Mouse (Mus musculus) hematopoietic stem cell, adult 5-6 weeks (primary cell): ENCODE data around the gene Carns1. TPM values are rescaled to one million over a fixed set of nuclear protein-coding genes. Genes with fewer than 3 reads are reported as not detected.

Experiments used
- ATAC-seq, 2 experiments: fragments of 125-278 bp in 1 of 2; replicated peaks in 1 of 2; 2 replicates each; pipeline ENCODE4 v1.8.0; 2016 to 2017; ENCODE audit warnings: inconsistent platforms in 2 of 2, mild to moderate bottlenecking in 2 of 2, moderate number of reproducible peaks in 2 of 2, low read depth in 1 of 2, moderate TSS enrichment in 1 of 2; ENCODE audit not compliant: low FRiP score in 2 of 2, poor library complexity in 2 of 2, severe bottlenecking in 2 of 2, insufficient read depth in 1 of 2, low TSS enrichment in 1 of 2
- total RNA-seq: library from RNA; stranded (forward); fragments of 172-1452, 232-1000 nt; gene quantifications from 2 replicates; pipeline ENCODE4 v1.2.3, GENCODE M21; 2017

Gene Carns1
- total RNA-seq, 1 experiment from 2014 or later = 11.2 TPM

- peak; percentile 85 to 87 for ATAC-seq
Observed at GRCm38 (mm10) chr19:4162646-4163542, 12.4 kb downstream of the Carns1 start, which contains the start of gene Rps6kb2. TSS of gene Rps6kb2 (minus strand) at chr19:4163354.

GRCm38 (mm10) chr19:4159049-4159448, 16.2 kb downstream of the Carns1 start:
- ATAC-seq = no peak

GRCm38 (mm10) chr19:4156771-4157170, 18.5 kb downstream of the Carns1 start:
- ATAC-seq = no peak

DNA sequence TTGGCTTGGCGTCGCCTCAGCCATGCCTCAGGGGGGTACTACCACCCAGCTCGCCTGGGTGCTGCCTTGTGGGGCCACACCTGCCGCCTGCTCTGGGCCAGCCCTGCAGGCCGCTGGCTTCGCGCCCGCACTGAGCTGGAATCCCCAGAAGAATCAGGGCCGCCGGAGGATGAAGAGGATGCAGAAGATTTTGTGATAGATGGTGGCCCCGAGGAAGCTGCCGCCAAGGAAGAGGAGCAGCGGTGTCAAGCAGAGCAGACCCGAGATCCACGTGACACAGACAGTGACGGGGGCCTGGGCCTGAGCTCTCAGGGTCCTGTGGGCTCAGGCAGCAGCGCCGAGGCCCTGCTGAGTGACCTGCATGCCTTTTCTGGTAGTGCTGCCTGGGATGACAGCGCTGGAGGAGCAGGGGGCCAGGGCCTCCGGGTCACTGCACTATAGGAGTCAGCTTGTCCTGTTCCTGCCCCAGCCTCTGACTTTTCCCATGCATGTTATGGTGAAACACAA, 19.2 kb downstream of the Carns1 start:
- no peak for ATAC-seq

DNA sequence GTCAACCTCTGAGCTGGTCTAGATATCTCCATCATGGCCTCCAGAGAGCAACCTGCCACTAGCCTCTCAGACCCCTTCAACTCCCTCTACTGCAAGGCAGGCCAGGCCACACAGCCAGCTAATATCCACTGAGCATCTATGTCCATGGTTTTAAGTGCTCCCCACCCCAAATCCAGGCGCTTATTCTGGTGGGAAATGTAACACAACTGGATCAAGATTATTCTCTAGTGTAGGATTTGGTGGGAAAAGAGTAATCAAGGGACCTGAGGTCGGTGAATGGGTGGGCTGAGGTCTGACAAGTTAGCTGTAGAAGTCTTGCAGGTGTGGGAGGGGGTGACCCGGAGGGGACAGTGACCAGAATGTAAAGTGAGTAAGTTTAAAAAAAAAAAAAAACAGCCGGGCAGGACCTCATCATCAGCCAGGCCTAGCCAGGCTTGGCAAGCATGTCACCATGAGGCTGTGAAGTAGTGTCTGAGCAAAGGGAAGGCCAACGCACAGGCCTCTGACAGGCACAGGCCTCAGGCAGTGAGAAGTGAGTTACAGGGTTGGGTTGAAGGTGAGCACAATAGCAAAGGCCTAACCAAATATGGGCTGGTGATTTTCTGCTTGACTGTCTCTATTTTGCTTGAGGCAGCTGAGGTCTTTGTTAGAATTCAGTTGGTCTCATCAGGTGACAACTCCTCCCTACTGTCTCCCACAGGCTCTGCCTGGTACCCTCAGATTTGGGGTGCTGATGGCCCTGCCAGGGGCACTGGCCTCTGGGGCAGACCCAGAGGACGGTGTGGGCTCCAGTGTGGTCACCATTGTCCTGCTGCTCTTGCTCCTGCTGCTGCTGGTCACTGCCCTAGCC, 19.8 kb downstream of the Carns1 start:
- no peak for ATAC-seq

DNA sequence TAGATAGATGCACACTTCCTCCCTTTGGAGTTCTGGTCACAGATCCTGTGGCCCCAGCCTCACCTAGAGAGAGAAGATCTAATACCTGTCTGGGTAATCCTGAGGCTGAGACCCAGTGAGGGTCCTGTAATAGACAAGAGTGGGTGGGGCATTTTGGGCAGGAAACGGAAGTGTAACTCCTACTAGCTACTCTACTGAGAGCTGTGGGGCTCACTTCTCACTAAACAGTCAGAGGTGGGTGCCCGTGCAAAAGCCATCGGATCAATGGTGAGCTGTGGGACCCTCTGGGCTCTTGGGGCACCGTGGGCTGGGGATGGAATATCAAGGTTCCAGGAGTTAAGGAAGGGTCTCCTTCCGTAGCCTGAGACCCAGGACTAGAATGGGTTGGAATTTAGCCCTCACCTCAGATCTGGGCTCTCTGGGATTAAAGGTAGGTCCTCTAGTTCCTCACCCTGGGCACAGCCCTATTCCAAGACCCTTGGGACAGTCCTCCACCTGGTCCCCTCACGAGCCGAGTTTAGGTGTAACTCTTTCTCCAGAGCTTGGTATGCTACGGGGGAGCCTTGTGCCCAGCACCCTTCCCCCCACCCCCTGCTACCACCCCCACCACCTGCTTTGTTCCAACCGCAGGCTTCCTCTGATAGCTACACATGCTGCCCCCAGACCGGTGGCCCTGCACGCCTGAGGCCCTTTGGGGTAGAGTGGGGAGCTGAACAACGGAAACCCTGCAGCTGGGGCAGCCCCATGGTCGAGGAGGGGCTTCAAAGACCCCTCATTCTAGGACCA, 20.6 kb downstream of the Carns1 start:
- ATAC-seq = peak; percentile 65 to 66

DNA sequence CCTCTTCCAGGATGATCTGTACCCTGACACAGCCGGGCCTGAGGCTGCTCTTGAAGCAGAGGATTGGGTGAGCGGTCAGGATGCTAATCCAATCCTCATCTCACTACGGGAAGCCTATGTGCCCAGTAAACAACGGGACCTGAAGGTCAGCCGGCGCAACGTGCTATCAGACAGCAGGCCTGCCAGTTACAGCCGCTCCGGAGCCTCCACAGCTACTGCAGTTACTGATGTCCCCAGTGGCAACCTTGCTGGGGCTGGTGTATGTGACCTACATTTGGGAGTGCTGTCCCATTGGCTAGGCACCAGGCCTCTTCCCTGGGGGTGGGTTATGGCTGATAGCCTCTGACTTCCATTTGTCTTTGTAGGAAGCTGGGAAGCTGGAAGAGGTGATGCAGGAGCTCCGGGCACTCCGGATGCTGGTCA, 22.0 kb downstream of the Carns1 start, which contains the start of gene Ptprcap:
Gene Ptprcap, plus strand, starts transcription at position 373 of the 423 bp plus-strand sequence.
- no peak for ATAC-seq

- ATAC-seq = no peak
Observed at GRCm38 (mm10) chr19:4152445-4153231, 22.6 kb downstream of the Carns1 start.

DNA sequence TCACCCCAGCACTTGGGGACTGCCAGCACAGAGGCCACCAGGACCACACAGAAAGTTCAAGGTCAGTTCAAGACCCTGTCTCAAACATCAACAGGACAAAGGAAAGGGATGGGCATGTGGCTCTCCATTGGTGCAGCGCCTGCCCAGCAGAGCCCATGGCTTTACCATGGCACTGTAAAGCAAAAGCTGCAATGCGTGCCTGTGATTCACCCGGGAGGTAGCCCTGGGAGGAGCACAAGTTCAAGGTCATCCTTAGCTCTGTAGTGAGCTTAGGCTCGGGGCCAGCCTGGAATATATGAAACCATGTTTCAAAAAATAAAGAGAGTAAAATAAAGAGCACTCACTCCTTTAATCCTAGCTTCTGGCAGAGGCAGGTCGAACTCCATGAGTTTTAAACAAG, 23.4 kb downstream of the Carns1 start:
- no peak for ATAC-seq

- no peak for ATAC-seq
Observed at GRCm38 (mm10) chr19:4151488-4151860, 23.8 kb downstream of the Carns1 start.

DNA sequence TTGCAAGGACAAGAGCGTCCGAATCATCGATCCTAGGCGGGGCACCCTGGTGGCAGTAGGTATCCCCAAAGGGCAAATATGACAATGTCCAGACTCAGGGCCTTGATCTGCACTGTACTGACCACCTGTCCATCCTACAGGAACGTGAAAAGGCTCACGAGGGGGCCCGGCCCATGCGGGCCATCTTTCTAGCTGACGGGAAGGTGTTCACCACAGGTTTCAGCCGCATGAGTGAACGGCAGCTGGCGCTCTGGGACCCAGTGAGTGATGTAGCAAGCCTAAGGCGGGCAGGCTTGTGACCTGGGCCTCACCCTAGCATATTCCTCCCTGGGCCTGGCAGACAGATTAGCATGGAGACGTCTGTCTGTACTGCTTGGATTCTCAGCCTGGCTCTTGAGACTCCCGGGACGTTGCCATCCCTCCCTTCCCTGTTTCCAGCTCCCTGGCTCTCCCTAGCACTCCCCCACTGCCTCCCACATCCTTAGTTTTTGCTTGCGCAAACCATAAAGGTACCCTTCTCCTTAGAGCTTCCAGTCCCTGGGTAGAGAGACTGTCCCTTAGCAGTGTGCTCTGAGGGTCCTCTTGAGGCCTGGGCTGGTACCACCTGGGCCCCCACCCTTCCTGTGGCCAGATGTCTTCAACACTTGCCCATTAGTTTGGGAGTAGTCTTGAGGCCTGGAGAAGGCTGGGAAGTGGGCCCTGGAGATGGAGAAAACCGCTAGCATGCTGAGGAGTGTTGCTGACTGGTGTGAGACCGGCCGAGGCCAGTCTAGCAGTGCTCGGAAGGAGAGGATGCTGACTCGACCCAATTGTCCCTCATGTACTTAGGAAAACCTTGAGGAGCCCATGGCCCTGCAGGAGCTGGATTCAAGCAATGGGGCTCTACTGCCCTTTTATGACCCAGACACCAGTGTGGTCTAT, 24.5 kb downstream of the Carns1 start:
- no peak for ATAC-seq

DNA sequence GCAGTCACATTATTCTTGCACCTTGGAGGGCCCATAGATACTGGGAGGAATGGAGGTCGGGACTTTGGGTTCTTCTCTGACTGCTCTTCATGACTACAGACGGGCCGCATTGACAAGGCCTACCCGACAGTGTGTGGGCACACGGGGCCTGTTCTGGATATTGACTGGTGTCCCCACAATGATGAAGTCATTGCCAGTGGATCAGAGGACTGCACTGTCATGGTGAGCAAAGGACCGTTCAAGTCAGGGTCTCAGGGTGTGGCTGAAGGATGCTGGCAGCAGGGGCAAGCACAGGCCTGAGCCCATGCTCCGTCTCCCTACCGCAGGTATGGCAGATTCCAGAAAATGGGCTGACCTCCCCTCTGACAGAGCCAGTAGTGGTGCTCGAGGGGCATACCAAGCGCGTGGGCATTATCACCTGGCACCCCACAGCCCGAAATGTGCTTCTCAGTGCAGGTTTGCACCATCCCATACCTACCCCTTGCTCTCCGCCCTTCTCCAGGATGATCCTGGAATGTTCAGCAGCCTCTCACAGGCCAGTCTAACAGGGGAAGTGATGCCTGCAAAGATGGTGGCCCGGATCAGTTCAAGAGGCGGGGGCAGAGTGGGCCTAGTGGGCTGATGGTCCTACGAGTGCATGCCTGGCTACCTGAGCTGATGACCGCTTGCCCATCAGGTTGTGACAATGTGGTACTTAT, 25.4 kb downstream of the Carns1 start:
- no peak for ATAC-seq

DNA sequence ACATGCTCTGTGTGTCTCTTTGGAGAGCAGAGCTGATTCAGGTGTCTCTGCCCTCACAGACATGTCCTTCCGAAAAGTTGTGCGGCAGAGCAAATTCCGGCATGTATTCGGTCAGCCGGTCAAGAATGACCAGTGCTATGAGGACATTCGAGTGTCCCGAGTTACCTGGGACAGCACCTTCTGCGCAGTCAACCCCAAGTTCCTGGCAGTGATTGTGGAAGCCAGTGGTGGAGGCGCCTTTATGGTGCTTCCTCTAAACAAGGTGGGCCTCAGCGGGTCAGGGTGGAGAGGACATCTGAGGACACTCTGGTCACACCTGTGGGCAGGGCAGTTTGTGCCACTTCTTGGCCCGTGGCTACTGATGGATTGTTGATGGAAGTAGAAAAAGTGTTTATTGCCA, 26.0 kb downstream of the Carns1 start:
- no peak for ATAC-seq

- ATAC-seq = no peak; a peak in 1 of 4 replicates
Observed at GRCm38 (mm10) chr19:4148819-4149218, 26.5 kb downstream of the Carns1 start.

GRCm38 (mm10) chr19:4148491-4148806, 26.8 kb downstream of the Carns1 start, which contains the start of gene Coro1b:
TSS of gene Coro1b (plus strand) at chr19:4148619.
- ATAC-seq = peak; percentile 87 to 89
